Mouse (Mus musculus): ENCODE measurements at regions not wholly inside any gene's neighbourhood (a gene's known extent, or its start where the extent isn't known, plus 50 kb on each side); places are given as distances from the start of the nearest gene placed in this dataset.

- TF ChIP-seq EP300 (IDR thresholded peaks at IDR 0.05) (no peak), CTCF (IDR thresholded peaks at IDR 0.05) (no peak)
Observed at GRCm38 (mm10) chr17:66278037-66278436, 154.7 kb downstream of the Ddx11 start.

Measured in lung, postnatal 0 days (tissue).